Mouse (Mus musculus) lung, postnatal 0 days (tissue): ENCODE results near the gene BC035044.

ENCODE experiments used
- CTCF ChIP-seq: IDR thresholded peaks from 2 replicates; pipeline ENCODE4 v1.5.1; 2016; ENCODE audit warnings: antibody characterized with exemption, mild to moderate bottlenecking
- EP300 ChIP-seq: IDR thresholded peaks from 2 replicates; pipeline ENCODE4 v1.6.1; 2016; ENCODE audit warnings: antibody characterized with exemption, mild to moderate bottlenecking, control low read depth

- no peak for TF ChIP-seq CTCF
- no peak; the same call in 1 of the 2 replicates for TF ChIP-seq EP300
Observed at GRCm38 (mm10) chr6:128850671-128851070, 40.3 kb downstream of the BC035044 start.
